Mouse (Mus musculus) olfactory bulb, adult 2 months (tissue): Measurements from ENCODE around the gene S100a2.

Experiments
- CTCF ChIP-seq: fragments of 200-500 bp; IDR thresholded peaks from 2 replicates; pipeline ENCODE4 v1.5.1; 2012; ENCODE audit warnings: low read depth, mild to moderate bottlenecking, low read length, moderate library complexity; ENCODE audit not compliant: insufficient read depth
- POLR2A ChIP-seq: fragments of 200-500 bp; IDR thresholded peaks from 2 replicates; pipeline ENCODE4 v1.6.1; 2012; ENCODE audit warnings: mild to moderate bottlenecking, low read depth, low read length, moderate library complexity; ENCODE audit not compliant: insufficient read depth

DNA sequence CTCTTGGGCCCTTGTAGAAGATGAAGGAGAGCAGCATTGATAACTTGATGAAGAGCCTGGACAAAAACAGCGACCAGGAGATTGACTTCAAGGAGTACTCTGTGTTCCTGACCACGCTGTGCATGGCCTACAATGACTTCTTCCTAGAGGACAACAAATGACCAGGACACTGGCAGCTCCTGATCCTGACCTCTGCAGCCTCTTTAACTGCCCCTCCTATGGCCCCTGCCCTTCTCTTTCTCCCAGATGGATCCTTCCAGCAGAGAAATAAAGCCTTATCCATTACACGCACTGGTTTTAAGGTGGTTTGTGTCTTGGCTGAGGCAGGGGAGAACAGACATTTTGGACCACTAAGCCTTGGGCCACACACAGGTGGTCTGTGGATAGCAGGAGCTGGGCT lies 21.4 kb downstream of the S100a2 start:
- TF ChIP-seq CTCF (no peak), POLR2A (no peak)
